Mouse (Mus musculus) bone marrow, adult 2 months (tissue): ENCODE data around the gene Fpgs. TPM values are rescaled to one million over a fixed set of nuclear protein-coding genes. Genes with fewer than 3 reads are reported as not detected.
A peak's percentile ranks its signal among the peaks of the same experiment; 100 is the strongest.

Experiments used
- H3K27ac ChIP-seq: fragments of 200-500 bp; 2 replicates; pipeline ENCODE4 v1.5.1; 2012; ENCODE audit warnings: low read depth, mild to moderate bottlenecking, control low read depth, inconsistent platforms, low read length; ENCODE audit not compliant: control insufficient read depth, poor library complexity, insufficient read depth
- H3K4me1 ChIP-seq: fragments of 200-500 bp; 2 replicates; pipeline ENCODE4 v1.6.1; 2011; ENCODE audit warnings: low read length; ENCODE audit not compliant: control insufficient read depth, insufficient read depth
- H3K4me3 ChIP-seq: fragments of 200-500 bp; replicated peaks from 2 replicates; pipeline ENCODE3; 2011; ENCODE audit warnings: mild to moderate bottlenecking, low read depth, low read length, control low read depth; ENCODE audit not compliant: control insufficient read depth
- CTCF ChIP-seq: fragments of 200-500 bp; IDR thresholded peaks from 2 replicates; pipeline ENCODE4 v1.5.1; 2011; ENCODE audit warnings: low read length, control low read depth; ENCODE audit not compliant: control insufficient read depth, insufficient read depth
- POLR2A ChIP-seq: fragments of 200-500 bp; IDR thresholded peaks from 2 replicates; pipeline ENCODE4 v1.6.1; 2011; ENCODE audit warnings: low read depth, mild to moderate bottlenecking, control low read depth, low read length, borderline replicate concordance; ENCODE audit not compliant: control insufficient read depth
- WGBS: fragments of 180-500 bp; shearing (Covaris S2); methylation state at CpG from one replicate; pipeline ENCODE4 v1.1.7; 2018; 5-methylcytosine and 5-hydroxymethylcytosine counted together
- polyA plus RNA-seq: library from polyadenylated mRNA; stranded (reverse); fragments of >200 nt; gene quantifications from 2 replicates; pipeline ENCODE4 v1.2.4, GENCODE M21; 2011; ENCODE audit warnings: low replicate concordance; ENCODE audit not compliant: missing spikeins, insufficient read depth, insufficient read length

Fpgs gene
- polyA plus RNA-seq, 1 experiment: 24.4 TPM

GRCm38 (mm10) chr2:32711301-32712056 lies 7.5 kb upstream of the Fpgs start:
- Histone ChIP-seq H3K27ac (peak overlapping the region; percentile 97), H3K4me1 (peaks cover 7% of the 10 kb centered on the region), H3K4me3 (peak overlapping the region; percentile 92)
- 17% methylated on average over 9 of the region's 9 CpGs for WGBS
- no peak for TF ChIP-seq POLR2A
- no peak for TF ChIP-seq CTCF

DNA sequence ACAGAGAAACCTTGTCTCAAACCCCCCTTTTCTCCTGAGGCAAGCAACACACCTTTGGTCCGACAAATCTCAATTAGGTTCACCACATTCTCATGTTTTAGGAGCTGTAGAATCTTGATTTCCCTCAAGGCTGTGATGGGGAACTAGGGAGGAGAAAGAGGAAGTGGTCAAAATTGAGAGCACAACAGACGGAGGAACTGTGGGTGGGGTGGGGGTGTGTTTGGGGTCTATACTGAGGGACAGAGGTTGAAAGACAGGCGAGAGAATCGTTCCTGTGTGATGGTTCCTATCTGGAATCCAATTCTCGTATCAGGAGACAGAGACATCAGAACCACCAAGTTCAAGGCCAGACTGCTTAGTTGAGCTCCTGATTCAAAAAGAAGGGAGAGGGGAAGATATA lies 6.5 kb upstream of the Fpgs start:
- H3K4me3 ChIP-seq: peak overlapping the region; percentile 35
- WGBS: 10% methylated on average over 5 of the region's 5 CpGs
- TF ChIP-seq CTCF (no peak), POLR2A (no peak)
- peaks cover 5% of the 10 kb centered on the region for H3K4me1 ChIP-seq
- H3K27ac ChIP-seq: peak overlapping the region; percentile 72

- TF ChIP-seq CTCF: no peak
- TF ChIP-seq POLR2A: no peak
- Histone ChIP-seq H3K4me3 (peak overlapping the region; percentile 13), H3K27ac (peak overlapping the region; percentile 72), H3K4me1 (peaks cover 5% of the 10 kb centered on the region)
- 82% methylated on average over 20 of the region's 20 CpGs for WGBS
These were observed 5.7 kb upstream of the Fpgs start for GRCm38 (mm10) chr2:32709521-32710137.

- Histone ChIP-seq H3K4me1 (peaks cover 2% of the 10 kb centered on the region), H3K27ac (no peak overlapping the region), H3K4me3 (no peak overlapping the region)
- TF ChIP-seq CTCF (peak; percentile 80), POLR2A (no peak)
- 7% methylated on average over 3 of the region's 3 CpGs for WGBS
These were observed 4.7 kb upstream of the Fpgs start for GRCm38 (mm10) chr2:32708643-32709042.

- WGBS: 88% methylated on average over 6 of the region's 6 CpGs
- Histone ChIP-seq H3K4me3 (no peak overlapping the region), H3K27ac (no peak overlapping the region), H3K4me1 (peaks cover 2% of the 10 kb centered on the region)
- TF ChIP-seq CTCF (no peak), POLR2A (no peak)
These were observed 3.0 kb upstream of the Fpgs start for GRCm38 (mm10) chr2:32706971-32707370.

DNA sequence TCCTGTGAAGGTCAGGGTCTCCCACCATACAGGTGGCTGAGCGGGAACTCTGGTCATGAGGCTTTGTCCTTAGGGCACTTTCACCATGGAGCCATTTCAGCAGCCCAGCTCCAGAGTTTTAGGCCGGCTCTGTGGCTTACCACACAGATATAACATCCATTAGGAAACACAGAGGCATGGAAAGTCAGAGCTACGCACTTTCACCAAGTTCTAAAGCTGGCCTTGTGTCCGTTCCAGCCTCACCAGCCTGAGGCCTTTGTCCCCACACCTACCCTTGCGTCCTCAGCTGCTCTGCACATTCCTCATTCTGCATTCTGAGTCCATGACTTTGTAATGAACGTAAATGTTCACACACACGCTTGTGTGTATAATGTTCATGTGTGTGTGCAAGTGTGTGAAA lies 1.1 kb upstream of the Fpgs start:
- Histone ChIP-seq H3K4me1 (peaks cover 2% of the 10 kb centered on the region), H3K27ac (no peak overlapping the region), H3K4me3 (no peak overlapping the region)
- WGBS: 90% methylated on average over 7 of the region's 7 CpGs
- TF ChIP-seq POLR2A (no peak), CTCF (no peak)

GRCm38 (mm10) chr2:32703046-32703445 lies 899 bp downstream of the Fpgs start:
- Histone ChIP-seq H3K4me3 (no peak overlapping the region), H3K27ac (no peak overlapping the region), H3K4me1 (no peaks in the 10 kb centered on the region)
- WGBS: 88% methylated on average over 8 of the region's 8 CpGs
- TF ChIP-seq POLR2A (no peak), CTCF (no peak)

DNA sequence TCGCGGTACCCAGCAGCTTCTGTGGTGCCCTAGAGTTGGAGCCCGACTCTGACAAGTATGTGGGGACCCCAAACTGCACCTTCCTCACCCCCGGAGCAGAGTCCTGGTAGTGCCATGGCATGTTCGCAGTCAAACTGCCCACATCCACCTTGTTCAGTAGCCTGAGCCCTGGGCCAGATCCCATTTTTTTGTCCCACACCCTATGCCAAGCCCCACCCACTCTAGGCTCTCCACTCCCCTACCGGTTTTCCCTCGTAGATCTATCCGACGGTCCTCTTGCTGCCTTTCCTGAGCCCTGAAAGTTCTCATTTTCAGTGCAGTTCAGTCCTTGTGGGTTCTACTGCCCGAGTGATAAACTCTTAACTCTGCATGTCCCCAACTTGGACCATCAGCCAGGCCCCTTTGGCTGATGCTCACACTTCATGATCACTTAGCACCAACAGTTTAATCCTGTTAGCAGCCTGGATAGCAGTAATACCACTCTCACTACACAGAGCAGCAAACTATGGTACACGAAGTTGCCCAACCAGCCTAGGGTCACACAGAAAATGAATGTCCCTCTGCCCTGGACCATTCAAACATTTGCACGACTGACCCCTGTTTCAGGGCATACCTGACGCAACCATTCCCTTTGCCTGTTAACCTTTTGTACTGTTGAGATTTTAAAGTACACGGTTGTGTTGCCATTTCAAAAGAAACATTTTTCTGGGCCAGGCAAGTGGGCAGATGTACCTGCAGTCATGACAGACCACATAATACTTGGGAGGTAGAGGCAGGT lies 2.8 kb downstream of the Fpgs start:
- H3K27ac ChIP-seq: no peak overlapping the region
- no peaks in the 10 kb centered on the region for H3K4me1 ChIP-seq
- TF ChIP-seq CTCF: no peak
- TF ChIP-seq POLR2A: no peak
- no peak overlapping the region for H3K4me3 ChIP-seq
- 85% methylated on average over 14 of the region's 14 CpGs for WGBS
